Mouse (Mus musculus) forebrain, embryonic 12.5 days (tissue): ENCODE results near the gene 2210016F16Rik. TPM values are rescaled to one million over a fixed set of nuclear protein-coding genes. Genes with fewer than 3 reads are reported as not detected.
"Not testable (repeated sequence)": the region's sequence is repeated elsewhere in the genome, so short reads cannot be mapped to it uniquely, and the experiment has no call there.

Source experiments
- ATAC-seq: fragments of 200-750 bp; cut with Nextera tagmentation; 2 replicates; pipeline ENCODE4 v1.8.0; 2017; ENCODE audit warnings: moderate TSS enrichment; ENCODE audit not compliant: low FRiP score
- H3K27ac ChIP-seq: fragments of 300-500 bp; sonication (generic); 2 replicates; pipeline ENCODE4 v1.5.1; 2016; ENCODE audit warnings: mild to moderate bottlenecking
- H3K27me3 ChIP-seq: fragments of 300-500 bp; sonication (generic); 2 replicates; pipeline ENCODE4 v1.6.1; 2016; ENCODE audit warnings: mild to moderate bottlenecking
- H3K36me3 ChIP-seq: fragments of 300-500 bp; sonication (generic); replicated peaks from 2 replicates; pipeline ENCODE4 v1.6.1; 2016; ENCODE audit warnings: mild to moderate bottlenecking
- H3K4me1 ChIP-seq: fragments of 300-500 bp; sonication (generic); 2 replicates; pipeline ENCODE4 v1.6.1; 2016
- H3K4me2 ChIP-seq: fragments of 300-500 bp; sonication (generic); 2 replicates; pipeline ENCODE4 v1.6.1; 2016; ENCODE audit warnings: mild to moderate bottlenecking, moderate library complexity
- H3K4me3 ChIP-seq: fragments of 300-500 bp; sonication (generic); replicated peaks from 2 replicates; pipeline ENCODE4 v1.5.1; 2016; ENCODE audit warnings: mild to moderate bottlenecking
- H3K9ac ChIP-seq: fragments of 300-500 bp; sonication (generic); 2 replicates; pipeline ENCODE4 v1.6.1; 2016; ENCODE audit warnings: mild to moderate bottlenecking
- H3K9me3 ChIP-seq: fragments of 300-500 bp; sonication (generic); 2 replicates; pipeline ENCODE4 v1.6.1; 2016
- WGBS: fragments of 180-500 bp; shearing (Covaris S2); methylation state at CpG from one replicate; pipeline ENCODE4 v1.1.7; 2016; 5-methylcytosine and 5-hydroxymethylcytosine counted together
- polyA plus RNA-seq: library from polyadenylated mRNA; unstranded; fragments of >200 nt; fragmentation: Nextera tagmentation; extraction: Ambion mirVana; gene quantifications from 2 replicates; pipeline ENCODE4 v1.2.1, GENCODE M21; 2016

2210016F16Rik gene
- polyA plus RNA-seq, 1 experiment from 2014 or later: 28.4 TPM

DNA sequence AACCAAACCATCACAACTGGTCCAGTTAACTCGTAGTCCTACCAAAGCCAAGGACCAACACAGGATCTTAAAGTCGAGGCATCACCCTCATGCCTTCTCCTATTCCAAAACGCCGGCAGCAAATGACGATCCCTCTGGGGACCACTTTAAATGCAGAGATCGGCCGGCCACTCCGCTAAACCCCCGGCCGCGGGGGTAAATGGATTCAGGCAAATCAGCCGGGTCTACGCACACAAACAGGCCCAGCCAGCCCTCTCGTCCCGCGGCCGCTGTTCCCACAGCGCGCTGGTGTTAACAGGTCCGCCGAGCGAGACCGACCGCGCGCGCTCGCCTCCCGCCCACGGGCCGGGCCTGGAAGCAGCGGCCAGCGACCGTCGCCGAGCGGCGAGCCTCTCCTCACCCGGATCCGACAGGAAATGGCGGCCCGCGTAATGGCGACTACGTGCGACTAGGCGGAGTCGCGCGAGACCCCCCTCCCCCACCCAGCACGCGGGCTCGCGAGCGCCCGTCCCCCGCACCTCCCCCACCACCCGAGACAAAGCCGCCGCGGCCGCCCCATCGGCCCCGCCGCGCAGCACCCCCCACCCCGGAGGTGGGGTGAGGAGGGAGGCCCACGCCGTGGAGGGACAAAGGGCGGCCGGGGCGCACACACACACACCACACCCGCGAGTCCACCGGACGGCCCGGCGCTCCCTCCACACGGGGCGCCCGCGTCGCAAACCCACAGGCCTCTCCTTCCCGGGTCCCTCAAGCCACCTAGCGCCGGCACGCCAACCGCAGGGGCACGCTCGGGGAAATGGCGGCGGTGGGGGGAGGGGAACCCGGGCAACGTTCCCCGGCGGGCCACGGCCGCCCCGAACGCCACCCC lies 16.3 kb upstream of the 2210016F16Rik start:
- Histone ChIP-seq H3K9me3 (no peaks in the 10 kb centered on the region), H3K36me3 (peaks cover 17% of the 10 kb centered on the region), H3K9ac (peak overlapping the region; percentile 99), H3K4me3 (peak overlapping the region; percentile 99), H3K4me1 (peaks cover 6% of the 10 kb centered on the region), H3K27me3 (no peaks in the 10 kb centered on the region), H3K4me2 (peak overlapping the region; percentile 62), H3K27ac (peak overlapping the region; percentile 98)
- peak; percentile 56 for ATAC-seq
- WGBS: under 1% methylated on average over 97 of the region's 100 CpGs

- no peak for ATAC-seq
- WGBS: 1% methylated on average over 11 of the region's 11 CpGs
- Histone ChIP-seq H3K36me3 (peaks cover 25% of the 10 kb centered on the region), H3K9me3 (no peaks in the 10 kb centered on the region), H3K4me1 (peaks cover 6% of the 10 kb centered on the region), H3K4me3 (peak overlapping the region; percentile 99), H3K27me3 (no peaks in the 10 kb centered on the region), H3K4me2 (peak overlapping the region; percentile 62), H3K9ac (peak overlapping the region; percentile 99), H3K27ac (no peak overlapping the region)
Observed at GRCm38 (mm10) chr13:58400576-58400975, 15.6 kb upstream of the 2210016F16Rik start.

GRCm38 (mm10) chr13:58397651-58398050 lies 12.6 kb upstream of the 2210016F16Rik start:
- H3K4me3 ChIP-seq: no peak overlapping the region
- ATAC-seq: no peak
- 90% methylated on average over 13 of the region's 13 CpGs for WGBS
- H3K36me3 ChIP-seq: peaks cover 48% of the 10 kb centered on the region
- no peaks in the 10 kb centered on the region for H3K27me3 ChIP-seq
- H3K9me3 ChIP-seq: no peaks in the 10 kb centered on the region
- no peak overlapping the region for H3K4me2 ChIP-seq
- no peak overlapping the region for H3K27ac ChIP-seq
- H3K4me1 ChIP-seq: peaks cover 6% of the 10 kb centered on the region
- H3K9ac ChIP-seq: no peak overlapping the region

DNA sequence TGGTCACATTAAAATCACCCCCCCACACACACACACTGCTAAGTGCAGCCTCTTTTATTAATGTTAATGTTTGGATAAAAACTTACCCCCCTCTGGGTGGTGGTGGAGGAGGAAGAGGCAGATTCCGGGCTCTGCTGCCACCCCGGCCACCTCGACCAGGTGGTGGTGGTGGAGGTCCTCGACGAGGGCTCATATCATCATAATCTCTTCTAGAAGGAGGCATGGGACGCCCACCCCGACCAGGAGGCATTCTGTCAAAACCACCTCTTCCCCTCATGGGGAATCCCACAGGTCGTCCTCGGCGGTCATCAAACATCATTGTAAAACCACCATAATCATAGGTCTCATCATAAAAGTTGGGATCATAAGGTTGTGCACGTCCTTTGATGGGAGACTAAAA lies 9.4 kb upstream of the 2210016F16Rik start:
- not testable (repeated sequence) for H3K9me3 ChIP-seq, ATAC-seq, H3K4me2 ChIP-seq, H3K27me3 ChIP-seq, H3K4me3 ChIP-seq, H3K9ac ChIP-seq, H3K27ac ChIP-seq, H3K4me1 ChIP-seq
- WGBS: 85% methylated on average over 11 of the region's 11 CpGs
- peaks cover 67% of the 10 kb centered on the region for H3K36me3 ChIP-seq

GRCm38 (mm10) chr13:58389324-58389951 lies 4.4 kb upstream of the 2210016F16Rik start:
- ATAC-seq: no peak
- H3K36me3 ChIP-seq: peaks cover 31% of the 10 kb centered on the region
- no peak overlapping the region for H3K27ac ChIP-seq
- peaks cover 5% of the 10 kb centered on the region for H3K4me1 ChIP-seq
- H3K9me3 ChIP-seq: no peaks in the 10 kb centered on the region
- no peak overlapping the region for H3K4me3 ChIP-seq
- WGBS: 77% methylated on average over 2 of the region's 2 CpGs
- no peak overlapping the region for H3K9ac ChIP-seq
- no peak overlapping the region for H3K4me2 ChIP-seq
- H3K27me3 ChIP-seq: no peaks in the 10 kb centered on the region

DNA sequence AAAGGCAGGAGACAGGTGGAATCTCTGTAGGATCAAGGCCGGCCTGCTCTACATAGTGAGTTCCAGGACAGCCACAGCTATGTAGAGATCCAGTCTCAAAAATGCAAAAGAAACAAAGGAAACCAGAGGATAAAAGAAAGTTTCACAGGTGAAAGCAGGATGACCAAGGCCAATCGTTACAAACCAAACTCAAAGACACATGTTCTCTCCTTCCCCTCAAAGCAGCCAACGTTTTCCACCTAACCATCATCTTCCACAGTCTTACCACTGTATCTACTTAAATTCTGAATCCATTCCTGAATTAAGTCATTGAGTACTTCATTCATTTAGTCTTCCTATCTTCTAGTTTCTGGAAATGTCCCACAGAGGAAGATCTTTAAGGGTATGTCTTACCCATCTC lies 3.4 kb upstream of the 2210016F16Rik start:
- peaks cover 11% of the 10 kb centered on the region for H3K4me1 ChIP-seq
- H3K27me3 ChIP-seq: no peaks in the 10 kb centered on the region
- no peak overlapping the region for H3K4me3 ChIP-seq
- H3K27ac ChIP-seq: 0 out of 2 replicates have a peak overlapping the region, but pooled peaks have one; percentile 31
- no peak for ATAC-seq
- no peak overlapping the region for H3K9ac ChIP-seq
- peaks cover 24% of the 10 kb centered on the region for H3K36me3 ChIP-seq
- H3K9me3 ChIP-seq: no peaks in the 10 kb centered on the region
- 55% methylated on average over 3 of the region's 3 CpGs for WGBS
- no peak overlapping the region for H3K4me2 ChIP-seq

GRCm38 (mm10) chr13:58387948-58388347 lies 2.9 kb upstream of the 2210016F16Rik start:
- H3K9ac ChIP-seq: no peak overlapping the region
- no peaks in the 10 kb centered on the region for H3K9me3 ChIP-seq
- H3K36me3 ChIP-seq: peaks cover 24% of the 10 kb centered on the region
- peaks cover 11% of the 10 kb centered on the region for H3K4me1 ChIP-seq
- ATAC-seq: peak; percentile 27; the same call in 1 of the 2 replicates
- no peaks in the 10 kb centered on the region for H3K27me3 ChIP-seq
- H3K4me3 ChIP-seq: no peak overlapping the region
- H3K4me2 ChIP-seq: no peak overlapping the region
- 0 out of 2 replicates have a peak overlapping the region, but pooled peaks have one; percentile 31 for H3K27ac ChIP-seq
- 21% methylated on average over 7 of the region's 7 CpGs for WGBS

- H3K4me2 ChIP-seq: peak overlapping the region; percentile 88
- H3K4me3 ChIP-seq: peak overlapping the region; percentile 85
- 0 out of 2 replicates have a peak overlapping the region, but pooled peaks have one; percentile 5 for H3K27ac ChIP-seq
- peak overlapping the region; percentile 75; the same call in 1 of the 2 replicates for H3K9ac ChIP-seq
- H3K4me1 ChIP-seq: peaks cover 11% of the 10 kb centered on the region
- 87% methylated on average over 7 of the region's 7 CpGs for WGBS
- no peak for ATAC-seq
- peaks cover 14% of the 10 kb centered on the region for H3K9me3 ChIP-seq
- no peaks in the 10 kb centered on the region for H3K27me3 ChIP-seq
- H3K36me3 ChIP-seq: peaks cover 35% of the 10 kb centered on the region
Observed at GRCm38 (mm10) chr13:58385547-58385920, 509 bp upstream of the 2210016F16Rik start.

DNA sequence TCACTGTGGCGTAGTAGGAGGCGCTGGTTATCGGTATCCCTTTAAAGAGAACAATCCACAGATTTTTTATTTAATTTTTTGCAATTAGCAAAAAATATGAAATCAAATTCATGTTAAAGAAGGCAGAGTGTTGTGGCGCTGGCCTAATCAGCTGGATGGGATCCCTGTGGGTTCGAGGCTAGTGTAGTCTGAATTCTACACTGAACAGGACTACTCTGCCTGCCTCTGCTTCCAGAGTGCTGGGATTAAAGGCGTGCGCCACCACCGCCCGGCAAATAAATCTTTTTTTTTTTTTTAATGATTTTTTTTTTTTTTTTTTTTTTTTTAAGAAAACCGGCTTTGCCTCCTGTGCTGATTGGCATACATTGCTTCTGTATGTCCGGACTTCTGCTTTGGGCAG lies 654 bp downstream of the 2210016F16Rik start:
- H3K4me1 ChIP-seq: peaks cover 11% of the 10 kb centered on the region
- H3K27me3 ChIP-seq: no peaks in the 10 kb centered on the region
- peak overlapping the region; percentile 75 for H3K9ac ChIP-seq
- H3K9me3 ChIP-seq: peaks cover 21% of the 10 kb centered on the region
- peak overlapping the region; percentile 85 for H3K4me3 ChIP-seq
- peaks cover 31% of the 10 kb centered on the region for H3K36me3 ChIP-seq
- 49% methylated on average over 11 of the region's 11 CpGs for WGBS
- H3K27ac ChIP-seq: no peak overlapping the region
- peak overlapping the region; percentile 88 for H3K4me2 ChIP-seq
- 0 out of 2 replicates have a peak, but pooled peaks have one; percentile 21 for ATAC-seq

DNA sequence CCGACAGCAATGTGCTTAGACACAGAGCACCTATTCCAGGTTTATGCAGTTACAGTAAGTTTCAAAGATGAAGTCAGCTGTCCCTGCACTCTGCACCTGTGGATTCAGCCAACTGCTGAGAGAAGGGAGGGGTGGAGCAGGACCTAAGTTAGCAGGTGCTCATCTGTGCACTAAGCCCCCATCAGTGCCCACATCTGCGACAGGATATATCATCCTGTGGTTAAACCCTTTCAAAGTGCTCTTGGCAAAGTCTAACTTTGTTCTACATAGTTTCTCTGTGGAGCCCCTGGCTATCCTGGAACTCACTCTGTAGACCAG lies 11.9 kb downstream of the 2210016F16Rik start:
- 87% methylated on average over 2 of the region's 2 CpGs for WGBS
- H3K9me3 ChIP-seq: no peaks in the 10 kb centered on the region
- H3K9ac ChIP-seq: no peak overlapping the region
- H3K27ac ChIP-seq: no peak overlapping the region
- H3K4me3 ChIP-seq: no peak overlapping the region
- no peaks in the 10 kb centered on the region for H3K36me3 ChIP-seq
- H3K4me1 ChIP-seq: no peaks in the 10 kb centered on the region
- ATAC-seq: no peak
- no peaks in the 10 kb centered on the region for H3K27me3 ChIP-seq
- H3K4me2 ChIP-seq: no peak overlapping the region

GRCm38 (mm10) chr13:58372278-58373152 lies 12.5 kb downstream of the 2210016F16Rik start:
- no peak overlapping the region for H3K4me3 ChIP-seq
- ATAC-seq: no peak
- WGBS: 88% methylated on average over 5 of the region's 5 CpGs
- H3K27me3 ChIP-seq: no peaks in the 10 kb centered on the region
- no peaks in the 10 kb centered on the region for H3K36me3 ChIP-seq
- H3K4me2 ChIP-seq: no peak overlapping the region
- no peaks in the 10 kb centered on the region for H3K9me3 ChIP-seq
- H3K4me1 ChIP-seq: no peaks in the 10 kb centered on the region
- H3K9ac ChIP-seq: no peak overlapping the region
- H3K27ac ChIP-seq: no peak overlapping the region

GRCm38 (mm10) chr13:58368835-58369234 lies 16.2 kb downstream of the 2210016F16Rik start:
- H3K9ac ChIP-seq: no peak overlapping the region
- 81% methylated on average over 4 of the region's 4 CpGs for WGBS

More at GRCm38 (mm10) chr13:58368835-58369234, 16.2 kb downstream of the 2210016F16Rik start:
- Histone ChIP-seq H3K4me2 (no peak overlapping the region), H3K4me3 (no peak overlapping the region), H3K27me3 (no peaks in the 10 kb centered on the region), H3K36me3 (no peaks in the 10 kb centered on the region), H3K27ac (no peak overlapping the region), H3K4me1 (no peaks in the 10 kb centered on the region), H3K9me3 (no peaks in the 10 kb centered on the region)
- ATAC-seq: no peak
